Mouse (Mus musculus): Measurements from ENCODE around the gene Zfp36l2.

GRCm38 (mm10) chr17:84136217-84136616 lies 51.5 kb downstream of the Zfp36l2 start:
- no peak for TF ChIP-seq CTCF (IDR thresholded peaks at IDR 0.05; ENCODE audit: insufficient read depth, low read length)
- no peak for TF ChIP-seq POLR2A (IDR thresholded peaks at IDR 0.05; ENCODE audit: borderline replicate concordance, extremely low read depth, low read depth, low read length)

All from lung, adult 2 months (tissue).